Mouse (Mus musculus) c-Kit-negative CD71-positive TER-119-positive erythroid progenitor cells, embryonic 14.5 days (primary cell): Measurements from ENCODE around the gene Tcaf3.

ENCODE experiments used
- DNase-seq: peaks from one replicate; pipeline ENCODE4 v3.0.0-alpha.2; 2013; ENCODE audit warnings: low read depth, low spot score

The Tcaf3 gene

GRCm38 (mm10) chr6:42542036-42543031 lies 55.2 kb downstream of the Tcaf3 start:
- no peak for DNase-seq

DNA sequence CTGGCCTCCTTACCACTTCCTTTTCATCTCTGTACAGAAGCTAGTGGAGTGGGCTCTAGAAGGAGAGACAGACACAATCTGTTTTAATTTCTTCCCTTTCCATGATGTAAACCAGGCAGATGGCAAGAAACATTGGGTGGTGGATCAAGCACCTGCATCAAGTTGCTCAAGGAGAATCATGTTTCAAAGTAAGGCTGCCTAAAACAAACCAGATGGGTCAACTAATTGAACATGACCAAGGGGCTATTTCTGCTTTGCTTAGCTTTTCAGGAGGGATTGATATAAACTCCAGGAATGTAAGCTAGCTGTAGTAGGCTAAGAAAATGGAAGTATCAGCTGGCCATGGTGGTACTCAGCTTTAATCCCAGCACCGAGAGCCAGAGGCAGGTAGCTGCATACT lies 56.8 kb downstream of the Tcaf3 start:
- no peak for DNase-seq

- no peak for DNase-seq
These were observed 57.8 kb downstream of the Tcaf3 start for GRCm38 (mm10) chr6:42539711-42540110.
